25 mouse cellular contexts compared by ENCODE assay signal in genomic region chr16:91448895-91449294, GRCm38 (mm10). TPM values are rescaled to one million over a fixed set of nuclear protein-coding genes. Genes with fewer than 3 reads are reported as not detected.
A peak's percentile ranks its signal among the peaks of the same experiment; 100 is the strongest.
DNase-seq lines count a peak whose midpoint lies in the region; ATAC-seq and TF ChIP-seq lines count a peak whose summit lies in the region.
"Had no signal": no experiment of that assay in that cellular context is flagged by ENCODE, and none has a peak within 500 bp of the region (broad histone marks: within the 10 kb centered on the region; RNA-seq: fewer than 3 reads in every experiment).

No protein-coding gene starts in this region.

- no peaks in the 10 kb centered on the region for H3K36me3 ChIP-seq in liver, embryonic 13.5 days
- no peaks in the 10 kb centered on the region for H3K36me3 ChIP-seq in liver, postnatal 0 days (replicated peaks; ENCODE audit: insufficient read depth, low read length)
- H3K36me3 ChIP-seq in midbrain, embryonic 16.5 days (ENCODE audit: control insufficient read depth, insufficient read depth, low read length), result no peaks in the 10 kb centered on the region
- no peaks in the 10 kb centered on the region for H3K36me3 ChIP-seq in intestine, postnatal 0 days (ENCODE audit: control insufficient read depth, insufficient read depth)
- H3K36me3 ChIP-seq: embryonic facial prominence, embryonic 12.5 days; heart, embryonic 15.5 days; hindbrain, embryonic 10.5 days had no signal

- no peaks in the 10 kb centered on the region for H3K9me3 ChIP-seq in liver, embryonic 13.5 days (replicated peaks)
- no peaks in the 10 kb centered on the region for H3K9me3 ChIP-seq in liver, postnatal 0 days (ENCODE audit: low read length)
- H3K9me3 ChIP-seq in midbrain, embryonic 16.5 days (replicated peaks; ENCODE audit: control insufficient read depth, low read length, poor library complexity, severe bottlenecking), result no peaks in the 10 kb centered on the region
- H3K9me3 ChIP-seq in intestine, postnatal 0 days (ENCODE audit: control insufficient read depth), result no peaks in the 10 kb centered on the region
- H3K9me3 ChIP-seq: embryonic facial prominence, embryonic 12.5 days; forebrain, embryonic 13.5 days; heart, embryonic 15.5 days; hindbrain, embryonic 10.5 days had no signal

- no peak overlapping the region for H3K4me3 ChIP-seq in liver, embryonic 13.5 days (replicated peaks)
- H3K4me3 ChIP-seq in liver, postnatal 0 days (ENCODE audit: low read depth, low read length), result no peak overlapping the region
- H3K4me3 ChIP-seq in midbrain, embryonic 16.5 days (ENCODE audit: low read depth, low read length), result no peak overlapping the region
- H3K4me3 ChIP-seq in intestine, postnatal 0 days (ENCODE audit: low read depth, low read length), result no peak overlapping the region
- H3K4me3 ChIP-seq: embryonic facial prominence, embryonic 12.5 days; forebrain, embryonic 13.5 days; heart, adult 2 months; heart, embryonic 15.5 days; hindbrain, embryonic 10.5 days had no signal

- H3K4me1 ChIP-seq in liver, embryonic 13.5 days (replicated peaks), result peaks cover 85% of the 10 kb centered on the region
- H3K4me1 ChIP-seq in liver, postnatal 0 days (ENCODE audit: insufficient read depth), result peaks cover 65% of the 10 kb centered on the region
- H3K4me1 ChIP-seq in midbrain, embryonic 16.5 days (ENCODE audit: control insufficient read depth, insufficient read depth, low read length), result no peaks in the 10 kb centered on the region
- 0 out of 2 replicates have a peak, but pooled peaks cover 2% of the 10 kb centered on the region for H3K4me1 ChIP-seq in intestine, postnatal 0 days (replicated peaks; ENCODE audit: control insufficient read depth, insufficient read depth, low read length)
- H3K4me1 ChIP-seq: forebrain, embryonic 13.5 days; hindbrain, embryonic 10.5 days had no signal

- 32% methylated on average over 7 of the region's 7 CpGs for WGBS in liver, embryonic 13.5 days (ENCODE audit: insufficient replicate concordance)
- 57% methylated on average over 7 of the region's 7 CpGs for WGBS in liver, postnatal 0 days (ENCODE audit: insufficient replicate concordance)
- WGBS in midbrain, embryonic 16.5 days, result 87% methylated on average over 7 of the region's 7 CpGs
- WGBS in intestine, postnatal 0 days, result 70% methylated on average over 7 of the region's 7 CpGs

- 0 out of 2 replicates have a peak, but pooled peaks have one; percentile 36 for ATAC-seq in erythroblast, adult 5-6 weeks (replicated peaks; ENCODE audit: low FRiP score, poor library complexity, severe bottlenecking)
- ATAC-seq in liver, embryonic 13.5 days (ENCODE audit: low read depth), result peak; percentile 68
- ATAC-seq in liver, postnatal 0 days, result no peak
- no peak for ATAC-seq in midbrain, embryonic 16.5 days
- no peak for ATAC-seq in intestine, postnatal 0 days
- ATAC-seq: forebrain, embryonic 13.5 days; forebrain, postnatal 0 days had no signal

- DNase-seq in induced T-regulatory cell, adult 2 months (ENCODE audit: low read depth), result peak; percentile 27
- DNase-seq in liver, embryonic 13.5 days, result no peak
- no peak for DNase-seq in liver, postnatal 0 days
- DNase-seq in Muller cell, postnatal 12 days (ENCODE audit: inconsistent ontology term), result no peak
- DNase-seq: adrenal gland, adult 2 months; adrenal gland, postnatal 36 days; cerebellum, adult 2 months; cerebellum, postnatal 14 days; forebrain, postnatal 0 days; gastrocnemius, postnatal 14 days; heart, adult 2 months; heart, postnatal 14 days had no signal

- no peak overlapping the region for H3K4me2 ChIP-seq in liver, embryonic 13.5 days
- H3K4me2 ChIP-seq in liver, postnatal 0 days (ENCODE audit: low read depth, low read length), result no peak overlapping the region
- H3K4me2 ChIP-seq in midbrain, embryonic 16.5 days (ENCODE audit: low read length), result no peak overlapping the region
- H3K4me2 ChIP-seq in intestine, postnatal 0 days (replicated peaks; ENCODE audit: low read depth), result no peak overlapping the region
- H3K4me2 ChIP-seq: embryonic facial prominence, embryonic 12.5 days; forebrain, embryonic 13.5 days; heart, embryonic 11.5 days; heart, embryonic 15.5 days; hindbrain, embryonic 14.5 days had no signal

- peak overlapping the region; percentile 64; the same call in 1 of the 2 replicates for H3K9ac ChIP-seq in liver, embryonic 13.5 days
- H3K9ac ChIP-seq in liver, postnatal 0 days (replicated peaks), result no peak overlapping the region
- H3K9ac ChIP-seq in midbrain, embryonic 16.5 days (ENCODE audit: low read depth, low read length), result no peak overlapping the region
- H3K9ac ChIP-seq in intestine, postnatal 0 days (ENCODE audit: low read depth, low read length), result no peak overlapping the region
- H3K9ac ChIP-seq: embryonic facial prominence, embryonic 12.5 days; forebrain, embryonic 13.5 days; forebrain, postnatal 0 days; heart, embryonic 15.5 days; hindbrain, embryonic 14.5 days had no signal

- no peak for TF ChIP-seq CTCF in liver, postnatal 0 days (IDR thresholded peaks at IDR 0.05; ENCODE audit: low read depth)
- no peak for TF ChIP-seq CTCF in intestine, postnatal 0 days (IDR thresholded peaks at IDR 0.05; ENCODE audit: low read depth)

- no peaks in the 10 kb centered on the region for H3K27me3 ChIP-seq in liver, embryonic 13.5 days
- no peaks in the 10 kb centered on the region for H3K27me3 ChIP-seq in liver, postnatal 0 days (ENCODE audit: insufficient read depth, low read length)
- no peaks in the 10 kb centered on the region for H3K27me3 ChIP-seq in midbrain, embryonic 16.5 days (ENCODE audit: control insufficient read depth, insufficient read depth, low read depth, low read length)
- no peaks in the 10 kb centered on the region for H3K27me3 ChIP-seq in intestine, postnatal 0 days (replicated peaks; ENCODE audit: control insufficient read depth, insufficient read depth, low read length)
- H3K27me3 ChIP-seq: CH12.LX; embryonic facial prominence, embryonic 12.5 days; forebrain, embryonic 13.5 days; heart, embryonic 15.5 days had no signal

- no peak for TF ChIP-seq EP300 in liver, postnatal 0 days (IDR thresholded peaks at IDR 0.05; ENCODE audit: low read depth)

- peak overlapping the region; percentile 90 for H3K27ac ChIP-seq in liver, embryonic 13.5 days
- H3K27ac ChIP-seq in liver, postnatal 0 days (ENCODE audit: low read depth), result peak overlapping the region; percentile 53; the same call in 1 of the 2 replicates
- H3K27ac ChIP-seq in midbrain, embryonic 16.5 days (ENCODE audit: low read length), result no peak overlapping the region
- H3K27ac ChIP-seq in intestine, postnatal 0 days (ENCODE audit: low read depth, low read length), result no peak overlapping the region
- H3K27ac ChIP-seq: embryonic facial prominence, embryonic 12.5 days; forebrain, embryonic 13.5 days; heart, adult 2 months; heart, embryonic 15.5 days; hindbrain, embryonic 14.5 days had no signal

RNA-seq across cellular contexts. Expression of gene Ifnar1, which starts 36.1 kb away (rescaled TPM):
- 81.7 and 93.6 TPM in 2 replicates for total RNA-seq in erythroblast, adult 5-6 weeks (2015; ENCODE audit: low replicate concordance)
- total RNA-seq in erythroblast, adult 5-6 weeks (2017; ENCODE audit: low replicate concordance), result 133 and 147 TPM in 2 replicates
- 18.0 and 19.1 TPM in 2 replicates for polyA plus RNA-seq in liver, embryonic 13.5 days (2015; fragmentation: Nextera tagmentation; extraction: Ambion mirVana)
- polyA plus RNA-seq in liver, postnatal 0 days (2015; fragmentation: Nextera tagmentation; extraction: Ambion mirVana), result 16.3 and 16.6 TPM in 2 replicates
- 48.0 and 51.7 TPM in 2 replicates for polyA plus RNA-seq in midbrain, embryonic 16.5 days (2015; fragmentation: Nextera tagmentation; extraction: Ambion mirVana)
- polyA plus RNA-seq in intestine, postnatal 0 days (2015; fragmentation: Nextera tagmentation; extraction: Ambion mirVana), result 18.2 and 21.6 TPM in 2 replicates

RNA-seq across cellular contexts. Expression of gene Il10rb, which starts 42.9 kb away (rescaled TPM):
- 43.9 and 52.3 TPM in 2 replicates for total RNA-seq in erythroblast, adult 5-6 weeks (2015; ENCODE audit: low replicate concordance)
- total RNA-seq in erythroblast, adult 5-6 weeks (2017; ENCODE audit: low replicate concordance), result 39.4 and 48.8 TPM in 2 replicates
- polyA plus RNA-seq in liver, embryonic 13.5 days (2015; fragmentation: Nextera tagmentation; extraction: Ambion mirVana), result 25.0 and 28.1 TPM in 2 replicates
- polyA plus RNA-seq in liver, postnatal 0 days (2015; fragmentation: Nextera tagmentation; extraction: Ambion mirVana), result 25.5 and 26.4 TPM in 2 replicates
- 10.4 and 11.1 TPM in 2 replicates for polyA plus RNA-seq in midbrain, embryonic 16.5 days (2015; fragmentation: Nextera tagmentation; extraction: Ambion mirVana)
- polyA plus RNA-seq in intestine, postnatal 0 days (2015; fragmentation: Nextera tagmentation; extraction: Ambion mirVana), result 123 and 124 TPM in 2 replicates

RNA-seq across cellular contexts. Expression of gene Gm21970, which starts 57.4 kb away (rescaled TPM):
- total RNA-seq in erythroblast, adult 5-6 weeks (2015; ENCODE audit: low replicate concordance), result 12.3 TPM in 1 of 2 replicates, not detected in the other
- total RNA-seq in erythroblast, adult 5-6 weeks (2017; ENCODE audit: low replicate concordance), result 7.8 TPM in 1 of 2 replicates, not detected in the other
- not detected in 2 replicates for polyA plus RNA-seq in liver, embryonic 13.5 days (2015; fragmentation: Nextera tagmentation; extraction: Ambion mirVana)
- not detected in 2 replicates for polyA plus RNA-seq in liver, postnatal 0 days (2015; fragmentation: Nextera tagmentation; extraction: Ambion mirVana)
- not detected in 2 replicates for polyA plus RNA-seq in midbrain, embryonic 16.5 days (2015; fragmentation: Nextera tagmentation; extraction: Ambion mirVana)
- polyA plus RNA-seq in intestine, postnatal 0 days (2015; fragmentation: Nextera tagmentation; extraction: Ambion mirVana), result not detected in 2 replicates
- total RNA-seq: adrenal gland, postnatal 36 days; CH12.LX; forebrain, postnatal 0 days; gastrocnemius, adult 18-20 months; gastrocnemius, postnatal 14 days; heart, adult 2 months; heart, postnatal 14 days had no signal
- polyA plus RNA-seq: adrenal gland, adult 2 months; cerebellum, adult 2 months; cortical plate, adult 2 months; embryonic facial prominence, embryonic 12.5 days; forebrain, embryonic 13.5 days; forebrain, postnatal 0 days; gonadal fat pad, adult 2 months; heart, adult 2 months; heart, embryonic 11.5 days; heart, embryonic 15.5 days; hindbrain, embryonic 10.5 days; hindbrain, embryonic 14.5 days had no signal

Comparison
In these comparisons a context has a peak if more than half of its experiments do, and no peak if none do; other contexts are left out.
1. ATAC-seq: peak in erythroblast, adult 5-6 weeks (single experiment) and liver, embryonic 13.5 days (single experiment); none in liver, postnatal 0 days (single experiment), midbrain, embryonic 16.5 days (single experiment) and intestine, postnatal 0 days (single experiment).
2. H3K27ac ChIP-seq: peak in liver, embryonic 13.5 days (single experiment) and liver, postnatal 0 days (single experiment); none in midbrain, embryonic 16.5 days (single experiment) and intestine, postnatal 0 days (single experiment).